Mouse (Mus musculus) MEL (cell line): Measurements from ENCODE around the gene Cttn.

Experiments used
- CHD1 ChIP-seq: IDR thresholded peaks from 2 replicates; pipeline ENCODE4 v1.6.1; 2012; ENCODE audit warnings: low read depth, mild to moderate bottlenecking, inconsistent platforms, low read length, improper control_type of control experiment
- CTCF ChIP-seq, 3 experiments: IDR thresholded peaks in 2 of 3; conservative IDR thresholded peaks in 1 of 3; 2 replicates each; pipeline ENCODE4 v1.5.1; 2011 to 2012; ENCODE audit warnings: low read length in 3 of 3, low read depth in 2 of 3, mild to moderate bottlenecking in 2 of 3, improper control_type of control experiment in 1 of 3, inconsistent platforms in 1 of 3, mixed read lengths in 1 of 3, moderate library complexity in 1 of 3; ENCODE audit not compliant: control insufficient read depth in 1 of 3, insufficient read depth in 1 of 3, poor library complexity in 1 of 3, severe bottlenecking in 1 of 3
- EP300 ChIP-seq, 2 experiments: IDR thresholded peaks; 2 replicates each; pipeline ENCODE4 v1.6.1; 2011; ENCODE audit warnings: improper control_type of control experiment in 2 of 2, low read length in 2 of 2, low read depth in 1 of 2, mild to moderate bottlenecking in 1 of 2
- GATA1 ChIP-seq: IDR thresholded peaks from 2 replicates; pipeline ENCODE4 v1.6.1; 2011; ENCODE audit warnings: low read depth, low read length, improper control_type of control experiment
- POLR2A ChIP-seq, 2 experiments: IDR thresholded peaks; 2 replicates each; pipeline ENCODE4 v1.6.1; 2011 to 2012; ENCODE audit warnings: low read length in 2 of 2, mild to moderate bottlenecking in 2 of 2, control low read depth in 1 of 2, improper control_type of control experiment in 1 of 2, low read depth in 1 of 2, moderate library complexity in 1 of 2; ENCODE audit not compliant: control insufficient read depth in 1 of 2, insufficient read depth in 1 of 2, poor library complexity in 1 of 2

DNA sequence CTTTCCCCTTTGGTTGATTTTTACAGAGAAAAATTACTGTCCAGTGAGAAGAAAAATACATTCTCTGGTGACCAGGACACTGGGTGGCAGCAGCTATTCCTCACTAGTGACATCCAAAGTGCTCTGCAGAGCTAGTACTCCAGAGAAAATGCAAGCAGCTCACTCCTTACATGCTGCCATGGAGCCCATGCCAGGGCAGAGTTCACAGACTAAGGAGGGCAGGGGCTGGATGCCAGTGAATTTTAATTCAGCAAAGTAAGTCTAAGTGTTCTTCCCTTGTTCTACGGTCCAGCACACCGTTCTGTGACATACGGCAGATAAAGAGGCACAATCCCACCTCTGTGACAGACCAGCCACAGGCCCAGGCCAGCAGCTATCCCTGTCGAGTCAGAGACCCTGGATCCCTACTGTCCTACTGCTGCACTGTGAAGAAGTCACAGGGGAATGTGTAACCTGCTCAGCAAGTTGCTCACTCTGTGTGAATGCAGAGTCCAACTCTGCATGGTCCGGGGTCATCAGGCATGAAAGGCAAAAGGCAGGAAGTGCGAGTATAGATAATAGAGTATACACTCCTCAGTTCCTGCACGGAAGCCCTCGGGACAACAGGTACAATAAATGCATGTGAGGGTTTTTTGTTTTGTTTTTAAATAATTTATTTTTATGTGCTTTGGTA is 19.5 kb upstream of the Cttn start:
- TF ChIP-seq POLR2A (IDR thresholded peaks at IDR 0.05; ENCODE audit: control insufficient read depth in 1 of 2, insufficient read depth in 1 of 2, low read depth in 1 of 2, low read length in 2 of 2, poor library complexity in 1 of 2) (no peak), EP300 (IDR thresholded peaks at IDR 0.05; ENCODE audit: low read depth in 1 of 2, low read length in 2 of 2) (no peak), CTCF (IDR thresholded peaks at IDR 0.05 in 2 of 3, conservative IDR thresholded peaks at IDR 0.05 in 1 of 3; ENCODE audit: control insufficient read depth in 1 of 3, insufficient read depth in 1 of 3, low read depth in 2 of 3, low read length in 3 of 3, poor library complexity in 1 of 3, severe bottlenecking in 1 of 3) (no peak), GATA1 (no peak), CHD1 (no peak)
